Mouse (Mus musculus) intestine, embryonic 16.5 days (tissue): ENCODE results near the gene Srxn1. TPM values are rescaled to one million over a fixed set of nuclear protein-coding genes. Genes with fewer than 3 reads are reported as not detected.

ENCODE experiments used
- ATAC-seq: fragments of 200-750 bp; cut with Nextera tagmentation; 2 replicates; pipeline ENCODE4 v1.8.0; 2017; ENCODE audit warnings: moderate TSS enrichment, moderate library complexity
- H3K27ac ChIP-seq: fragments of 300-500 bp; sonication (generic); 2 replicates; pipeline ENCODE4 v1.5.1; 2014; ENCODE audit warnings: mild to moderate bottlenecking, low read length
- H3K27me3 ChIP-seq: fragments of 300-500 bp; sonication (generic); replicated peaks from 2 replicates; pipeline ENCODE4 v1.6.1; 2014; ENCODE audit warnings: low read length, control low read depth, mixed read lengths; ENCODE audit not compliant: control insufficient read depth, insufficient read depth
- H3K36me3 ChIP-seq: fragments of 300-500 bp; sonication (generic); 2 replicates; pipeline ENCODE4 v1.6.1; 2014; ENCODE audit warnings: low read length, control low read depth; ENCODE audit not compliant: control insufficient read depth, insufficient read depth
- H3K4me1 ChIP-seq: fragments of 300-500 bp; sonication (generic); 2 replicates; pipeline ENCODE4 v1.6.1; 2014; ENCODE audit warnings: low read length, control low read depth, mixed read lengths; ENCODE audit not compliant: control insufficient read depth, insufficient read depth
- H3K4me2 ChIP-seq: fragments of 300-500 bp; sonication (generic); 2 replicates; pipeline ENCODE4 v1.6.1; 2014; ENCODE audit warnings: low read depth, low read length, control low read depth
- H3K4me3 ChIP-seq: fragments of 300-500 bp; sonication (generic); 2 replicates; pipeline ENCODE4 v1.5.1; 2014; ENCODE audit warnings: mild to moderate bottlenecking, low read length
- H3K9ac ChIP-seq: fragments of 300-500 bp; sonication (generic); 2 replicates; pipeline ENCODE4 v1.6.1; 2014; ENCODE audit warnings: low read depth, low read length
- H3K9me3 ChIP-seq: fragments of 300-500 bp; sonication (generic); 2 replicates; pipeline ENCODE4 v1.6.1; 2016; ENCODE audit warnings: low read length, control low read depth; ENCODE audit not compliant: control insufficient read depth
- WGBS: fragments of 180-500 bp; shearing (Covaris S2); extraction: QIAGEN DNeasy Blood & Tissue Kit; methylation state at CpG from one replicate; pipeline ENCODE4 v1.1.7; 2014; 5-methylcytosine and 5-hydroxymethylcytosine counted together
- polyA plus RNA-seq: library from polyadenylated mRNA; unstranded; fragments of >200 nt; fragmentation: Nextera tagmentation; extraction: Ambion mirVana; gene quantifications from 2 replicates; pipeline ENCODE4 v1.2.1, GENCODE M21; 2015

Gene Srxn1
- polyA plus RNA-seq, 1 experiment from 2014 or later: 34.9 TPM

DNA sequence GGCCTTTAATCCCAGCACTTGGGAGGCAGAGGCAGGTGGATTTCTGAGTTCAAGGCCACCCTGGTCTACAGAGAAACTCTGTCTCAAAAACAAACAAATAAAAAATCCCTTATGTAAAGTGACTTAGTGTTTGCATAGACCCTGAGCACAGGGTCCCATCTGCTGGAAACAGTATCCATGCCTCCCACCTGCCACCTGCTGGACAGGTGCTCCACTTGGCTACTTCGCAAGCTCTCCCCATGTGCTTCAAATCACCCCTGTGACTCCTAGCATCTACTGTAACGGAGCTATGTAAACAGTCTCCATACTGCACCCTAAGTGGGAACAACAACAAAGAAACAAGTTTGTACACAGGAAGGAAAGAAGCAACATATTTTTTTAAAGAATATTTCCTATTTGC is 23.3 kb downstream of the Srxn1 start:
- Histone ChIP-seq H3K9ac (no peak overlapping the region), H3K27ac (no peak overlapping the region), H3K4me3 (no peak overlapping the region), H3K4me2 (no peak overlapping the region), H3K9me3 (no peaks in the 10 kb centered on the region), H3K27me3 (no peaks in the 10 kb centered on the region), H3K36me3 (no peaks in the 10 kb centered on the region), H3K4me1 (no peaks in the 10 kb centered on the region)
- no peak for ATAC-seq
- 53% methylated on average over 2 of the region's 2 CpGs for WGBS

DNA sequence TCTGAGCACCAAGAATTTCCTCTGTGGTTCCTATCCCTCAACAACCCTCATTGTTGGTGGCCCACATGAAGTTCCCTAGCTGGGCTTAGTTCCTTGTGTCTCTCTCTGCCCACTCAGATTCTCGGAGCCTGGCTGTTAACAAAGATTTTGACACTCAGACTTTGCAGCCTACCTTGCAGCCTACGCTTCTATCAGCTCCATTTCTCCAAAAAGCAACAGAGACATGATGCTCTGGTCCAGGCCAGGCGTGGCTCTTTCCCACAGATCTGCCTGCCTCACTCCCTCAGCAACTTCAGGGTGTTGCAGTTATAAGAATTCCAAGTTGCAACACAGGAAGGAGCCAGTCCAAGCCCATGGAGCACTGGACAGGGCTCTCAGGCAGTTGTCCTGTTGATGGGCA is 24.5 kb downstream of the Srxn1 start:
- no peaks in the 10 kb centered on the region for H3K9me3 ChIP-seq
- no peak overlapping the region for H3K27ac ChIP-seq
- no peak overlapping the region for H3K4me3 ChIP-seq
- H3K4me1 ChIP-seq: no peaks in the 10 kb centered on the region
- no peak overlapping the region for H3K4me2 ChIP-seq
- ATAC-seq: no peak
- WGBS: 76% methylated on average over 3 of the region's 3 CpGs
- H3K36me3 ChIP-seq: no peaks in the 10 kb centered on the region
- H3K9ac ChIP-seq: no peak overlapping the region
- no peaks in the 10 kb centered on the region for H3K27me3 ChIP-seq

GRCm38 (mm10) chr2:152132016-152132415 is 26.7 kb downstream of the Srxn1 start:
- Histone ChIP-seq H3K4me1 (no peaks in the 10 kb centered on the region), H3K36me3 (no peaks in the 10 kb centered on the region), H3K27me3 (no peaks in the 10 kb centered on the region), H3K4me3 (no peak overlapping the region), H3K27ac (no peak overlapping the region), H3K4me2 (no peak overlapping the region), H3K9me3 (no peaks in the 10 kb centered on the region), H3K9ac (no peak overlapping the region)
- WGBS: 31% methylated on average over 9 of the region's 9 CpGs
- no peak for ATAC-seq

- Histone ChIP-seq H3K9me3 (no peaks in the 10 kb centered on the region), H3K4me1 (no peaks in the 10 kb centered on the region), H3K27ac (no peak overlapping the region), H3K36me3 (no peaks in the 10 kb centered on the region), H3K9ac (no peak overlapping the region), H3K4me3 (no peak overlapping the region), H3K27me3 (no peaks in the 10 kb centered on the region), H3K4me2 (no peak overlapping the region)
- no peak for ATAC-seq
- 45% methylated on average over 8 of the region's 8 CpGs for WGBS
Measured at GRCm38 (mm10) chr2:152132691-152133090, 27.4 kb downstream of the Srxn1 start.

GRCm38 (mm10) chr2:152139191-152139987 is 34.1 kb downstream of the Srxn1 start:
- 77% methylated on average over 10 of the region's 10 CpGs for whole genome bisulfite sequencing
- no peaks in the 10 kb centered on the region for H3K36me3 ChIP-seq
- peaks cover 25% of the 10 kb centered on the region for H3K27me3 ChIP-seq
- no peak overlapping the region for H3K27ac ChIP-seq
- no peak overlapping the region for H3K4me2 ChIP-seq
- no peak overlapping the region for H3K4me3 ChIP-seq
- H3K9me3 ChIP-seq: no peaks in the 10 kb centered on the region
- peaks cover 20% of the 10 kb centered on the region for H3K4me1 ChIP-seq
- H3K9ac ChIP-seq: no peak overlapping the region
- no peak for ATAC-seq

DNA sequence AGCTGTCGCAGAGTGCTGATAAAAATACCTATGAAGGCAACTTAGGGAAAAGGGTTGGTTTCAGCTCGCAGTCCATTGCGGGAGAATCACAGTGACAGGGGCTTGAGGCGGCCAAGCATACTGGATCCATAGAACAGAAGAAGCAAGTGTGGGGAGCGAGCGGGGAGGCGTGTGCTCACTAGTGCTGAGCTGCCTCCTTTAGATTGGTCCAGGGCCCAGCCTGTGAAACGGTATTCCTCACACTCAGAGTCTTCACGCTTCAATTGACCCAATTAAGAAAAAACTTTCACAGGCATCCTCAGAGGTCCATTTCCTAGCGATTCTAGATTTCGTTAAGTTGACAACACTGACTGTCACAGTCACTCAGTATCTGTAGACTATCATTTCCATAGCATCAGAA is 35.6 kb downstream of the Srxn1 start:
- Histone ChIP-seq H3K36me3 (no peaks in the 10 kb centered on the region), H3K27ac (no peak overlapping the region), H3K9me3 (no peaks in the 10 kb centered on the region), H3K9ac (no peak overlapping the region), H3K4me3 (no peak overlapping the region), H3K4me2 (no peak overlapping the region), H3K27me3 (peaks cover 35% of the 10 kb centered on the region), H3K4me1 (peaks cover 20% of the 10 kb centered on the region)
- no peak for ATAC-seq
- 53% methylated on average over 11 of the region's 11 CpGs for WGBS

DNA sequence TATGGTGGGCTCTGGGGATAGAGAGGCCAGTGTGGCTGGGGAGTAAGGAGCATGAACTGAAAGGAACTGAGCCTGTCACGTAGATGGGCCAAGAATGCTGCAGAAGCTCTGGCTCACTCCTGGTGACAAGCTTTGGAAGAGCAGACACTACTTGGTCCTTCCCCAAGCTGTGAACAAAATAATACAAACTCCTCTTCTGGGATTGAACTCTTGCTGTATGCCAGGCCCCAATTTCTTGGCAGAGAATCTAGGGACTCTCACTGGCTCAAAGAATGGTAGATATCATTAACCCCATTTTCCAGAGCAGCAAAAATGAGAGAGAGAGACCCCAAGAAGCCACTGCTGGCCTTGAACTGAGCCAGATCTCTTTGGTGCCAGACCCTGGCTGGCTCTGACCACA is 36.2 kb downstream of the Srxn1 start:
- peaks cover 35% of the 10 kb centered on the region for H3K27me3 ChIP-seq
- H3K4me3 ChIP-seq: peak overlapping the region; percentile 45
- ATAC-seq: no peak
- 0 out of 2 replicates have a peak overlapping the region, but pooled peaks have one; percentile 49 for H3K27ac ChIP-seq
- H3K4me2 ChIP-seq: peak overlapping the region; percentile 97
- H3K4me1 ChIP-seq: peaks cover 20% of the 10 kb centered on the region
- WGBS: 35% methylated on average over 1 of the region's 1 CpGs
- H3K9me3 ChIP-seq: no peaks in the 10 kb centered on the region
- H3K36me3 ChIP-seq: no peaks in the 10 kb centered on the region
- peak overlapping the region; percentile 41; the same call in 1 of the 2 replicates for H3K9ac ChIP-seq

DNA sequence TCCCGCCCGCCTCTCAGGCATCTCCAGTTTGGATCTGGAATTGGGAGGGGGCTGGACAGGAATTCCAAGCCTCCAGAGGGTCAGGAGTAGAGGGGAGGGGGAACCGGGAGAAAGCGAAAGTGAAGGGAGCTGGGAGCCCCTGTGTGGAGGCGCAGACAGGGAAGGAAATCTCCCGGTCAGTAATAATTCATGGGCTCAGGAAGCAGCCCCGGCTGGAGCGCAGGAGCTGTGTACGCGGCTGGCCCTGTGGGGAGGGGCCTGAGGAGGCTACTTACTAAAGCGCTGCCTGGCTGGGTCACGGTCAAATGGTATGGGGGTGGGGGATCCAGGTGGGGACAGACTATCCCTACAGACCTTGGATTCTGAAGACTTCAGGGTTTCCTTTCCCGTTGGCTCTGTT is 36.7 kb downstream of the Srxn1 start:
- H3K36me3 ChIP-seq: no peaks in the 10 kb centered on the region
- peak overlapping the region; percentile 97 for H3K4me2 ChIP-seq
- peak overlapping the region; percentile 45 for H3K4me3 ChIP-seq
- 1% methylated on average over 13 of the region's 13 CpGs for WGBS
- H3K4me1 ChIP-seq: peaks cover 20% of the 10 kb centered on the region
- peak; percentile 72 for ATAC-seq
- peak overlapping the region; percentile 49; the same call in 1 of the 2 replicates for H3K27ac ChIP-seq
- H3K9me3 ChIP-seq: no peaks in the 10 kb centered on the region
- H3K9ac ChIP-seq: peak overlapping the region; percentile 41; the same call in 1 of the 2 replicates
- peaks cover 35% of the 10 kb centered on the region for H3K27me3 ChIP-seq

- Histone ChIP-seq H3K4me3 (peak overlapping the region; percentile 57), H3K27me3 (peaks cover 35% of the 10 kb centered on the region), H3K4me1 (peaks cover 20% of the 10 kb centered on the region), H3K9ac (no peak overlapping the region), H3K27ac (no peak overlapping the region), H3K36me3 (no peaks in the 10 kb centered on the region), H3K4me2 (peak overlapping the region; percentile 97), H3K9me3 (no peaks in the 10 kb centered on the region)
- 6% methylated on average over 11 of the region's 11 CpGs for WGBS
- ATAC-seq: 0 out of 2 replicates have a peak, but pooled peaks have one; percentile 1
Measured at GRCm38 (mm10) chr2:152142571-152142970, 37.3 kb downstream of the Srxn1 start.
